Mouse (Mus musculus): Measurements from ENCODE around the gene Bicdl2.
A peak's percentile ranks its signal among the peaks of the same experiment; 100 is the strongest.

Gene Bicdl2

DNA sequence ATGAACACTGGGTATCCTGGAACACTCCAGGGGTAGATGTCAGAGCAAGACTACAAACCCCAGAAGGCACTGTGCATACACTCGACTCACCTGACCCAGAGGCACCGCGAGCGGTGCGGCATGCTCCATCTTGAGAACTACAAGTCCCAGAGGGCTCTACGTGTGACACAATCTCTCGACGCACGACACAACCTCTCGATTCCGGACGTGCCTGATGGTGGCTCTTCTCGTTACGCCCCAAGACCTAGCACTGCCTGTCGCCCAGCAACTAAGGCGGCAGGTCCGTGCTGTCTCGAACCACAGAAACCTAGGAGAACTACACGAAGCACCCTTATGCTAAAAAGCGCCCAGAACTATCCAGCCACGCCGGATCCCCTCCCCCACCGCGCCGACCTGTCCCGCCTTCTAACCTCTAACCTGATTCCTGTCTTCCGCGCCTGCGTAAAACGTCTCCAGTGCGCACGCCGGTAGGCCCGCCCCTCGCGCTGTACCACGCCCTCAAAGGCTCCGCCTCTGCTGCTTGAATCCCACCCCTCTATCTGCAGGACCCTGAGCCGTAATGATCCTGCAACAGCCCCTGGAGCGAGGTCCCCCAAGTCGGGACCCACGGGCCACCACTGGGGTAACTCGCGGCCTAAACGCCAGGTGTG is 13.2 kb downstream of the Bicdl2 start, which contains the start of the genes Hcfc1r1 and Thoc6:
Gene Hcfc1r1 (plus strand): TSS at position 173 of the 650 bp plus-strand sequence.
Gene Thoc6 (minus strand): TSS at position 459 of the 650 bp plus-strand sequence.
- DNase-seq (ENCODE audit: low read depth in 2 of 2, low spot score in 2 of 2): peak; percentile 79 to 89

DNA sequence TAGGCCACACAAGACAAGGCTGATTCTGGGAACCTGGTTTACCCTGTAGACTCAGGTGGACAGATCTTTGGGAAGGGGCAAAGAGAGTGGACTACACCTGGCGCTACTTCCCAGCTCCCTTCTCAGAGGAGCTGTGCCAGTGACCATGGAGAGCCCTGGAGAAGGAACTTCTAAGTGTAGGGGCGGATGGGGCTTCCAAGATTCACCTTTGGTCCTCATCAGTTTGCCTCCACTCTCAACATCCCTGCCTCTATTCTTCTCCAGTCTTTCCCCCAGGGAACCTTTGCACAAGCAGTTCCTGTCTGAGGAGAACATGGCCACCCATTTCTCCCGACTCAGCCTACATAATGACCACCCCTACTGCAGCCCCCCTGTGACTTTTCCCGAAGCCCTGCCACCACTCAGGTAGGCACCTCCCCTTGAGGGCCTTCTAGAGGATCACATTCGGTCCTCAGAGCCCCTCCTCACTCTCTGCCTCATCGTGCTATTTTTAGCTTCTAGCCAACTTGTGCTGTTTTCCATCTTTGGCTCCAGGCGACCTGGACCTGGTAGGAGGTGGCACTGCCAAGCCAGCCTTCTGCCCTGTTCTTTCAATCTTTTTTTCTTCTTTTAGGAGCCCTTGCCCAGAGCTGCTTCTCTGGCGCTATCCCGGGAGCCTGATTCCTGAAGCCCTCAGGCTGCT is 14.1 kb downstream of the Bicdl2 start:
- DNase-seq (ENCODE audit: low read depth in 2 of 2, low spot score in 2 of 2): no peak

DNA sequence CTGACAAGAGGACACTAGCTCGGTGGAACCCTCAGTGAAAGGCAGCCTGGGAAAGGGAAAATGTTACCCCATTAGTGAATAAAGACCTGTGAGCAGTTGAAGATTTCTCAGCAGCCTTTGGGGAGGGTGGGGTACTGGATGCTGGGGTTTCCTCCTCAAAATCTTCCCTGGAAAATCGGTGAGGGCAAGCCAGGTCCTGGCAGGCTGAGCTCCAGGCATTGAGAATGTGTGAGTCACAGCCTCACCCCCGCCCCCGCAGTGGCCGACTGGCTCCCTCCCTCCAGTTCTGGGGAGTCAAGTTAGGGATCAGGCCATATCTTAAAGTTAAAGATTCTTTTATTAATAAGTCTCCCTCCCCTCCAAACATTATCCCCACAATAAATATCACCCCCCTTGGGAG is 14.8 kb downstream of the Bicdl2 start:
- DNase-seq (ENCODE audit: low read depth in 2 of 2, low spot score in 2 of 2): no peak

DNA sequence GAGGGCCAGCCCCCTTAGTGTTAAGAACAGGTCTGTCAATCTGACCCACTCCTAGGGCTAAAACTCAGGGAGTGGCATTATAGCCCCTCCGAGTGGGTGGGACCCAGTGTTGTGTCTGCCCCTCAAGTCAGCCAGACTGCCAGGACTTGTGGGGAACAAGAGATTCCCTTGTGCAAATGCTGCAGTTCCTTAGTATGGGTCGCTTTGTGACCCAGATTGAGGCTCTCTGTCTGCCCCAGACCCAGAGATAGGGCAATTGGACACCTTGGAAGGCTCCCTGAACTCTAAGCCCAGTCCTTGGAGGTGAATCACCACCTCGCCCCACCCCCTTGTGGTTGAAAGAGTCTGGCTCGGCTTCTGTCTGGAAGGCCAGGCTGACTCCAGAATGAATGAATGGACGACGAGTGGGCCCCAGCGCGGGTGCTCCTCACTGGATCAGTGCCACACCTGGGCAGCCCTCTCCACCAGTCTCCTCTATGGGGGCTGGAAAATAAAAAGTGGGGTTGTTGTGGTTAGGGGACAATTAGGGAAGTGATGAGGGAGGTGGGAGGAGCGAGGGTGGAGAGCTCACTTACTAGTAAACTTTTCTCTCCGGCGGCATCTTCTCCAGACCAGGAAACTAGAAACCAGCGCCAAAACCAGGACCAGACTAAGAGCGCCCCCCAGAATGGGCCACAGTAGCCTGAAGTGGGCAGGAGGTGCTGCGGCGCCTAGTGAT is 15.4 kb downstream of the Bicdl2 start:
- no peak for DNase-seq (ENCODE audit: low read depth in 2 of 2, low spot score in 2 of 2)

DNA sequence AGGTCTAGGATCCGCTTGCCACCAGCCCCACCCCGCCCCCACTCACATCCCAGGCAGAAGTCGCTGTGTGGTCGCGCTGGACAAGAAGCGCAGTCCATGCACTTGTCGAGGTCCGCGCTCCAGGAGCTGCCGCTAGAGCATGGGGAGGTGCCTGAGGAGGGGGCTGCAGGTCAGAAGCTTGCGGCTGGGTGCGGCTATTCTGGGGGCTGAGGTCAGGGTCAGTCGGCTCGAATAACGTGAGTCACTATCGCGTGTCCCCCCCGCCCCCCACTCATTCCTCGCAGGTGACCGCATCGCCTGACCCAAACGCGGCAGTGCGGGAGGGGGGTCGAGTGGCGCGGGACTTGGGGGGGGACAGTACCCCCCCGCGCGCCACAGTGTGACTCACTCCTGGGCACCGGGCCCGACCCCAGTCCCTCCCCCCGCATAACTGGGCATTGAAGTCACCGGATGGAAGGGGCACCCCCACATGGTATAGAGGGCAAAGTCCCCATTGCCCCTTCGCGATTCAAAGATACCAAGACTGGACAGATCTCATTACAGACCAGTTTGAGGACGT is 16.2 kb downstream of the Bicdl2 start:
- peak in 1 of 2 experiments; percentile 26 for DNase-seq (ENCODE audit: low read depth in 2 of 2, low spot score in 2 of 2)

DNA sequence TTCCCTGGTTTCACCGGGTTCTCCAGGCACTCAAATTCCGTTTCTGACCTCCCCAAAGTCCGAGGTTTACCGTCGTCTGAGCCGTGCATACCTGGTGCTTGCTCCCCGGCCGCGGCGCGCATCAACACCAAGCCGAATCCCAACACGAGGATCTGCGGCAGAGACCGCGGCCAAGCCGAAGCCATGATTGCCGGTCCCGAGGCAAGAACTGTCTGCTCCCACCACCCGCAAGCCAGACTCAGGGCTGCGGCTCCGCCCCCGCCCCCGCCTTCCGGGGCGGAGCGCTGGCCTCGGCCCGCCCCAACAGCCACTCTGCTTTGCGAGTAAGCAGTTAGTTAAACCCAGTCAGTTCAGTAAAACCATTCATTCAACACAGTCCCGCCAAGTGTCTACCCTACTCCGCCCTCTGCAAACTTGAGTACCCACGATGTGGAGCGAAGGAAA is 17.0 kb downstream of the Bicdl2 start, which contains the start of gene Tnfrsf12a:
Gene Tnfrsf12a (minus strand): TSS at position 233 of the 444 bp plus-strand sequence.
- DNase-seq (ENCODE audit: low read depth in 2 of 2, low spot score in 2 of 2): peak; percentile 81 to 86

DNA sequence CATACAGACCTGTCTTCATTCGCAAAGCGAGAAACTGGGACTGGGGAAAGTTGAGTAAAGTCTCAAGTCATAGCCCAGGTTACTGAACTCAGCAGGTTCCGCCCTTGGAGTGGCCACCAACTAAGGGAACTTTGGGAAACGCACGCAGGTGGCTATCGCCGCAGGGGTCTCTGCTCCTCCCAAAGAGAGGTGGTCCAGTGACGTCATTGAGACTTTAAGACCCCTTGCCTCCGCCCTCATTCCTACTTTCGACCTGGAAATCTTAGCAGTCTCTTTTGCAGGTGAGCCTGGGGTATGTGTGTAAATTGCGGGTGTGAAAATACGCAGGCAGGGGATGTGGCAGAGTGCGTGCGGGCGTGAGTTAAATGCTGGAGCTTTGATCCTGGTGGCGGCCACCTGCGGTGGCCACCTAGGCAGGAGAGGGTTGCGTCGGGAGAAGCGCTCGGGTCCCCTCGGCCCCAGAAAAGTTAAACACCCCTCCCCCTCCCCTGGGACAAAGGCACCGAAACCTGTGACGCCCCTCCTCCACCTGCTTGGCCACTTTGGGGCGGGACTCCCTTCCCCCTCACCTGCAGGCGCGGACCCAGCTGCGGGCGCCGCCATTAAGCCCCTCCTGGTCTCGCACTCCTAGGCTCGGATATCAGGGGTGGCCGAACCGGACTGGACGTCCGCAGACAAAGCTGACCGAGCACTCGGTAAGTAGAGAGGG is 19.0 kb downstream of the Bicdl2 start, which contains the start of gene Cldn6:
Gene Cldn6 (plus strand): TSS at position 123 of the 709 bp plus-strand sequence.
- DNase-seq (ENCODE audit: low read depth in 2 of 2, low spot score in 2 of 2): no peak

DNA sequence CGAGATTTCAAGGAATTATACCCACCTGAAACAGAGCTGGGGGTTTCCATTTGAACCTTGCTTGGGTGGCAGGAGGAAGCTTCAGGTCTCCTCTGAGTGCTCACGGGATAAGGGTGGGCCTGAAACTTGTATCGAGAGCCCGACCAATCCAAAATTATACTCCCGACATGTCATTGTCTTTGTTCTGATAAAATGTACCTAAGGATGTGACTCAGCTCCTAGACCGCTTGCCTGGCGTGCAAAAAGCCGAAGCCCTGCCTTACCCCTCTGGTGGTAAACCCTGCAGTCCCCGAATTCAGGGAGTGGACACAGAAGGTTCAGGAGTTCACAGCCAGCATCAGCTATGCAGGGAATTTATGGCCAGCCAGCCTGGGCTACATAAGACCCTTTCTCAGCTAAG is 20.0 kb downstream of the Bicdl2 start:
- DNase-seq (ENCODE audit: low read depth in 2 of 2, low spot score in 2 of 2): no peak

DNA sequence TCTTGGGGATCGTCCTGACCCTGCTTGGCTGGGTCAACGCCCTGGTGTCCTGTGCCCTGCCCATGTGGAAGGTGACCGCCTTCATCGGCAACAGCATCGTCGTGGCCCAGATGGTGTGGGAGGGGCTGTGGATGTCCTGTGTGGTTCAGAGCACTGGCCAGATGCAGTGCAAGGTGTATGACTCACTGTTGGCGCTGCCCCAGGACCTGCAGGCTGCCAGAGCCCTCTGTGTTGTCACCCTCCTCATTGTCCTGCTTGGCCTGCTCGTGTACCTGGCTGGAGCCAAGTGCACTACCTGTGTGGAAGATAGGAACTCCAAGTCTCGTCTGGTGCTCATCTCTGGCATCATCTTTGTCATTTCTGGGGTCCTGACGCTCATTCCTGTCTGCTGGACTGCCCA is 20.8 kb downstream of the Bicdl2 start:
- DNase-seq (ENCODE audit: low read depth in 2 of 2, low spot score in 2 of 2): no peak

DNA sequence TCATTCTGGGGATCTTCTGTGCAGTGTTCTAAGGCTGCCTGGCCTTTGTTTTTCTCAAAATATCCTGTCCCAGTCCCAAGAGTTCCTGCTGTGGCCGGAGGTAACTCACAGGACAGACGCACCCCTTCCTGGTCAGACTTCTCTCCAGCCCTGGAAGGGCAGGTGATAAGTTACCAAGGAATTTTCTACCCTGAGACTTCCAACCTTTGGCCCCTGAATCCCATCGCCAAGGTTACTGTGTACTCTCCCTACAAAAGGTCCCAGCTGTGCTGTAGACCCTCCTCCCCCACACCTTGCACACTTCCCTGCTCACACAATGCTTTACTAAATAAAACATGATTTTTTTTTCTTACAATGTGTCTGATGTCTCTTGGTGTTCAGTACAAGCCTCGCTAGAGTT is 21.8 kb downstream of the Bicdl2 start:
- DNase-seq (ENCODE audit: low read depth in 2 of 2, low spot score in 2 of 2): no peak

DNA sequence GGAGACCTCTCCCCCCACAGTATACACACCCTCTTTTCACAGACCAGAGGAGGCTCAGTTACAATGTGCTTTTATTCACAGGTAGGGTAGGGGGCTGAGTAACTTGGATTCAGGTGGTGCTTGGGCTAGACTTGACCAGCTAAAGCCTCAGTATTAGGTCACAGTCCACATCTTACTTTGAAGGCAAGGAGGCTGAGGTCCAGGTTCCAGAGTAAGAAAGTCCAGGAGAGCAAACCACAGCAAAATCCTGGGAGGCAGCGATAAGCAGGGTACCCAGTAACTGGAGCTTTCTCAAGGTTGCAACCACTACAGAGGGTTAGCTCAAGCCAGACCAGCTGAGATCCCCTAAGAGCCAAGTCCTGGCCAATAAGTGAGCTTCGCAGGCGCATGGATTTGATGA is 22.2 kb downstream of the Bicdl2 start:
- DNase-seq (ENCODE audit: low read depth in 2 of 2, low spot score in 2 of 2): no peak

DNA sequence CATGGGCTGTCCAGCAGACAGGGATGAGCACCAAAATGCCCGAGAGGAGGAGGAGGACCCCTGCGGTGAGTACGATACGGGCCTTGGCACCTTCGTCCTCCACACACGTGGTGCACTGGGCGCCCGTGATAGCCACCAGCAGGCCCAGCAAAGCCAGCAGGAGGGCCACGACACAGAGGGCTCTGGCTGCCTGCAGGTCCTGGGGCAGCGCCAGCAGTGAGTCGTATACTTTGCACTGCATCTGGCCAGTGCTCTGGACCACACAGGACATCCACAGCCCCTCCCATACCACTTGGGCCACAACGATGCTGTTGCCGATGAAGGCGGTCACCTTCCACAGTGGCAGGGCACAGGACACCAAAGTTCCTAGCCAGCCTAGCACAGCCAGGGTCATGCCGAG is 22.9 kb downstream of the Bicdl2 start:
- DNase-seq (ENCODE audit: low read depth in 2 of 2, low spot score in 2 of 2): no peak

DNA sequence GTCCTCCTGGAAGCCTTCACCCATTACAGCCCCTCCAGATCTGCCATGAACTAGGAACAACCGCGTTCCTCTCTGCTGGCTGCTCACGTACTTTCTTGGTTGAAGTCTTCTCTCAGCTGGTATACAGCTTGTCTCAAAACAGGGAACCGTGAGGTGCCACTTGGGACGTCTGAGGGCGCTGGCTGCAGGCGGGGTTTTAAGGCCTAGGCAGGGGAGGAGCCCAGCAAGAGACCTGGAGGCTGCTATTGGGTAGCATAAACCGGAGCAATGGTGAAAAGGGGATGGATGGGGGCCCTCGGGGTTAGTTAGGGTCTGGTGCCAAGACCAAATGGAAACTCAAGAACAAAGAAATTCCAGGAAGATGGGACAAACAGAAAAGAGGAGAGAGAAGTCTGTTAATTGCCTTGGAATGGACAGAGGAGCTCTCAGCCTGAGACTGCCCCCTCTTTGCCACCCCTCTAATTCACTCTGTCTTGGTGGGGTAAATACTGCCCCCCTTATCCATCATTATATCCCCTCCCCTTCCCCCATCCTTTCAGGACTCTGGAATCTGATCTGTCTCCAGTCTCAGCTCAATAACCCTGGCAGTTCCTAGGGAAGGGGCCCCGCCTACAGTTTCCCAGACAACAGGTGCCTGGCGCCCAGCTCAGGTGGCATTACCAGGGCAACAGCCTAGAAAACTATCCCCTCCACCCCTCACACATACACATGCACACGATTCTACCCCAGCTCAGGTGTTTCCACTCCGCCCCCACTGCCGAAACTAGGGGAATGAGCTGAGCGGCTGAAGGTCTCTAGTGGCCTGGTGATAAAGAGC is 23.8 kb downstream of the Bicdl2 start, which contains the start of gene Cldn9:
Gene Cldn9 (minus strand): TSS at position 171 of the 817 bp plus-strand sequence.
- no peak for DNase-seq (ENCODE audit: low read depth in 2 of 2, low spot score in 2 of 2)

DNA sequence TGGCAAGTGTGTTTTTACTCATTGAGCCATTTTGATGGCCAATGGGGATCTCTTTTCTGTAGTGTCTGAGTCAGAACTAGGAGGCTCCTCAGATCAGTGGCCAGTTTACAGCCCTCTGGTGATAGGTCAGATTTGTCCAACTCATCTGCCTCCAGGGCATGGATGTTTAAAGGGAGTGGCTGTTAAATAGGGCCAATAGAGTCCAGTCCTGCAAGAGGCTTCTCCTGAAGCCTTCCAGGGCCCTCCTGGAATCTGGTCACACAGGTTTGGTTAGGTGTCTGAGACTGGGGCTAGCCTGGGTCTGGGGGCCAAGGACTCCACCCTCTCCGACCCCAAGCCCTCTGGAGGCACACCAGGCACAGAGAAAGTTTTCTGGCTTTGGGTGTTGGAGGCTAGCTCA is 34.2 kb downstream of the Bicdl2 start:
- no peak for DNase-seq (ENCODE audit: low read depth in 2 of 2, low spot score in 2 of 2)

DNA sequence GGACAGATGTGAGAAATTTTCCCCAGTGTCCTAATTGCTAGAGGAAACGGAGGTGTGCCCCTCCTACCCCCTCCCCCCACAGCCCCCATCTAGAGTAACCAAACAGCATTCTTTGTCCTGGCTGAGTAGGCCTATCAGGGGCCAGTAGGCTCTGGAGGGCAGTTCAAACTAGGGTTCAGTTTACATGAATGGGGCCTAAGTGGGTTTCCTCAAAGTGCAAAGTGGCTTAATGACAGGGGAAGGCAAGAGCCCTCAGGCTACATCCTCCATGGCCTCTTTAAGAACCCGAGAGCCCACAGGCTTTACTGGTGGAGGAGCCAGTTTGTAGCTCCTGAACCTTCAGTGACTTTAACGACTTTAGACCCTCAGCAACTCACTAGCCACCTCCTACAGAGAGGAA is 35.5 kb downstream of the Bicdl2 start:
- no peak for DNase-seq (ENCODE audit: low read depth in 2 of 2, low spot score in 2 of 2)

DNA sequence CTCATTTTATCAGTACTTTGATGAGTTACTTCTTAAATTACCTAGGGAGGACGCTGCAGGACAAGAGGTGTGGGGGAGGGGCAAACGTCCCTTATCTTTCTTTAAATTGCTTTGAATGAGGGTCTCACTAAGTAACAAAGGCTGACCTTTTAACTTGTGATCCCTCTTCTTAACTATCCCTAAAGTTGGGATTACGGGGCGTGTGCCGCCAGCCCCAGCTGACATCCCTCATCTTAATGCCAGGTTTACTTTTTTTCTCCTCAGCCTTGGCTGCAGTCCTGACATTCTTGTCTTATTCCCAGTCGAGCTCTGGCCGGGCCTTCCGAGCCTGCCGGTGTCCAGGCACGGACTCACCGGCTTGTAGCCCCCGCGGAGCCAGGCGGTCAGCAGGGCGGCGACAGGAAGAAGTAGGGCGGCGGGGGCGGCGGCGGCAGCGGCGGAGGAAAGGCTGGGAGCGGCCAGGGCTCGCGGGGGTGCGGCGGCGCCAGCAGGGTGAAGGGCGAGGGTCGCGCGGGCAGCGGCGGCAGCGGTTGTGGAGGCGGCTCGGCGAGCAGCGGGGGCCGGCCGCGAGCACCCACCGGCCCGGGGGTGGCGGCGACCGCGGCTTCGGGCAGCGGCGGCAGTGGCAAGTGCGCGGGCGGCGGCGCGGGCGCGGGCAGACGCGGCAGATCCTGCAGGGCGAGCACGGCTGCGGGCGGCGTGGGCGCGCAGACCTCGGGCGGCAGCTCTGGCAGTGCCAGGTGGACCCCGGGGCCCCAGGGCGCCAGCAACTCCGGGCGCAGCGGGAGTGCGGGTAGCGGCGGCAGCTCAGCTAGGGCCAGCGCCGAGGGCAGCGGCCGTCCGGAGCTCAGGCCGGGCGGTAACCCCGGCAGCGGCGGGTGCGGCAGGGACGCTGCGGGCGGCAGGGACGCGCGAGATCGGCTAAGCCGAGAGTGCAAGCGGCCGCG is 39.1 kb downstream of the Bicdl2 start:
- no peak for DNase-seq (ENCODE audit: low read depth in 2 of 2, low spot score in 2 of 2)

DNA sequence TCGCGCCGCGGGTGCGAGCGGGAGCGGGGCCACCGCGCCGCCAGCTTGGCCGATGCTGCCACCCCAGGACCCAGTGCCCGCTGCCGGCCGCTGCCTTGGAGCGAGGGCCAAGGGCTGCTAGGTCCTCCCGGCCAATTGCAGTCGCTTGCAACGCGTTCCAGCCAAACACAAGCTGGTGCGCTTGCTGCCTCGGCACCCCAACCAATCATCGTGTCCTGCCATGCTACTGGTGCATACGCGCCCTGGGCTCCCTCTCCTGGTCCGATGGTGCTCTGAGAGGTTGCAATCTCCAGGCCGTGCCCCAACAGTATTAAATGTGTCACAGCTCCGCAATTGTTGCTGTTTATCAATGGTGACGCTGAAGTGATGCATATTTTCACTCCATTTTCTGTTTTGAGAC is 39.8 kb downstream of the Bicdl2 start:
- peak; percentile 71 to 80 for DNase-seq (ENCODE audit: low read depth in 2 of 2, low spot score in 2 of 2)

DNA sequence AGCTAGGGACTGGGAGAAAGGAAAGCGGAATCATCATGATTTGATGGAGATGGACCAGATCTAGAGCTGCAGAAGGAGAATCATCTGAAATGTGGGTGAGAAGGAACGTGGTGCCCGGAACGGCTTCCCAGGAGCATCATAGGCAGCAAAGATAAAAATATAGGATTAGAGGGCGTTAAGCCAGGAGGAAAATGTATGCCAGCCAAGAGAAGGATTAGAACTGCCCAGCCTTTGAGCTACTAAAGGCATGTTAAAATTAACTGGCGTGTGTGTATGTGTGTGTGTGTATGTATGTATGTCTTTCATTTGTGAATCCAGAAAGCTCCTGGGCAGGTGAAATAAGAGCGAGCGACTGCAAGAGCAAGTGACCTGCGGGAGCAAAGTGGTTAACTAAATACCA is 43.0 kb downstream of the Bicdl2 start:
- no peak for DNase-seq (ENCODE audit: low read depth in 2 of 2, low spot score in 2 of 2)

DNA sequence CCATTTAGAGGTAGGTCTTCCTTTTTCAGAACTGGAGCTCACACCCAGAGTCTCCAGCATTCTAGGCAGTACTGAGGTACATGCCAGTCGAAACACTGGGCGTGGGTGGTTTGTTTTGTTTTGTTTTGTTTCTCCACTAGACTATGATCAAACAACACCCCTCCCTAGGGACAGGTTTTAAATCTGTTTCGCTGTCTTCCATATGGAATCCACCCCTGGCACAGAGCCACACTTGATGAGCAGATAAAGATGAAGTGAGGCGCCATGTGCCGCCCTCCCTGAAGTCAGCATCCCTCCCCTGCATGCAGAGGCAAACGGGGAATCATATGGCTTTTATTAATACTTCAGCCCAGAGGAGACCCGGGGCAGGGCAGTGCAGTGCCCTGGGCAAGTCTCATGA is 44.4 kb downstream of the Bicdl2 start:
- DNase-seq (ENCODE audit: low read depth in 2 of 2, low spot score in 2 of 2): no peak
